Mouse (Mus musculus): ENCODE results near the gene Cdc34.
A peak's percentile ranks its signal among the peaks of the same experiment; 100 is the strongest.

The Cdc34 gene

DNA sequence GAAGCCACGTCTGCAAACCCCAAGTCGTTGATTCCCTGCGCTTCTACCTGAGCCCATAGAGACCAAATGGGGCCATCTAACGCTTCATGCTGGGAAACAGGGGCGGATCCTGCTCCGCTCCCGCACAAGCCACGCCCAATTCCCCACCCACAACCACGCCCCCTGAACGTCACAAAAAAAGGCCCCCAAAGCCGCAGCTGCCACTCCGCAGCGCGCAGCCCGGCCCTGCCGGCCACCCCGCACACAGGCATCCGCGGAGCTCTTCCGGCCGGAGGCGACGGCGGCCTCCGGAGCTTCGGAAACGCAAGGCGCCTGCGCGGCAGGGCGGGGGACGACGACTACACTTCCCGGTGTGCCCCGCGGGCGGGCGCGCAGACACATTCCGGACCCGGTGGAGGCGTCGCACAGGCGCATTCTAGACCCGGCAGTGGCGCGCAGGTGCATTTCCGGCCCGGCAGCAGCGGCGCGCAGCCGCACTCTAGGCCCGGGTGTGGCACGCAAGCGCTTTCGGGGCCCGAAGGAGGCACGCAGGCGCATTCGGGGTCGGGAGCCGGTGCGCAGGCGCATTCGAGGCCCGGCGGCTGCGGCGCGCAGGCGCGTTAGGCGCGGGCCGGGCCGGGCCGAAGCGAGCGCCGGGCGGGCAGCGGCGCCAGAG, at the start of gene Cdc34:
Gene Cdc34, plus strand, starts transcription at position 605 of the 655 bp plus-strand sequence.
- DNase-seq (ENCODE audit: low read depth in 1 of 2, low spot score in 2 of 2), result peak; percentile 97 to 98

DNA sequence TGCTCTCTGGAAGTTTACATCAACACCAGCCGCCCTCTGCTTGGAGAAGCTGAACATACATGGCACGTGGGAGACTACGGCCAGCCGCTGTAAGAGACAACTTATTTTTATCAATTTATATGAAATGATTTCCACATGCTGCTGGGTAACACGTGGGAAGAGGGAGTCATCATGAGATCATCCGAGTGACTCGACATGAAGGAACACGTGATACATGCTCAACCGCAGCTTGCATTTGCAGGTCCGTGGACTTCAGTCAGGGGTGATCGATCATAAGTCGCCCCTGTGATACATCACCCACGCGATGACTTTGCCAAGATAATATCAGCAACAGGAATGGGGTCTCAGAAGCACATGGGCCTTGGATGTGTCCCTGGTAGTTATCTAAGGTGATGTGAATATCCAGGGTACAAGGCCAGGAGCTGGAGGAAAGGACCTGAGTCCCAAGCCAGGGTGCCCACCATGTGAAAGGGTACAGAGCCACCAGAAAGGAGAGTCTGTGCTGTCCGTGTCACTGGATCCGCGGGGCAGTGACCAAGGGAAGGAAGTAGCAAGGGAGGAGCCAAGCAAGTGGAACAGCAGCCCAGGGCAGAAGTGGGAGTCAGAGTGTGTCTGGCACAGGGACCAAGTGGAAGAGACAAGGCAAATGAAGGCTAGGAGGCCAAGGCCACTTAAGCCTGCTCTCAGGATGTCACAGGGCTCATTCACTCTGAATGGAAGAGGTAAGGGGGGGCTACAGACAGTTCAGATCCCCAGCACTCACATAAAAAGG, 48.8 kb upstream of the Cdc34 start:
- no peak for DNase-seq (ENCODE audit: low read depth in 1 of 2, low spot score in 2 of 2)

DNA sequence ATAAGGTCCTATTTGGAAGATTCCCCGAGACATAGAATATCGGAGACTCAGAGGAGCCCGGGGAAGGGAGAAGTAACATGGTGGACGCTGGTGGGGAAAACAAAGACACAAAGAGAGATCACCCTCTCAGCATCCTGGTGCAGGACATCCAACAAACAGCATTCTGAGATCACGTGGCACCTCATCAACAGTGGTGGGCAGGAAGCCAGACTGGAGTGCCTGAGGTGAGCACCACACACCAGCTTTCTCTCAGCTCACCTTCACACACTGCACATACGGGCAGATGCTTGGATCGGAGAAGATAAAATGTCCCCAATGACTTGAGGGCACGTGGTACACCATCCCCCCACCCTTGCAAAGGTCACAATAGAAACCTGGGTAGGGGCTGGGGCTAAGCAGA, 45.7 kb upstream of the Cdc34 start:
- no peak for DNase-seq (ENCODE audit: low read depth in 1 of 2, low spot score in 2 of 2)

DNA sequence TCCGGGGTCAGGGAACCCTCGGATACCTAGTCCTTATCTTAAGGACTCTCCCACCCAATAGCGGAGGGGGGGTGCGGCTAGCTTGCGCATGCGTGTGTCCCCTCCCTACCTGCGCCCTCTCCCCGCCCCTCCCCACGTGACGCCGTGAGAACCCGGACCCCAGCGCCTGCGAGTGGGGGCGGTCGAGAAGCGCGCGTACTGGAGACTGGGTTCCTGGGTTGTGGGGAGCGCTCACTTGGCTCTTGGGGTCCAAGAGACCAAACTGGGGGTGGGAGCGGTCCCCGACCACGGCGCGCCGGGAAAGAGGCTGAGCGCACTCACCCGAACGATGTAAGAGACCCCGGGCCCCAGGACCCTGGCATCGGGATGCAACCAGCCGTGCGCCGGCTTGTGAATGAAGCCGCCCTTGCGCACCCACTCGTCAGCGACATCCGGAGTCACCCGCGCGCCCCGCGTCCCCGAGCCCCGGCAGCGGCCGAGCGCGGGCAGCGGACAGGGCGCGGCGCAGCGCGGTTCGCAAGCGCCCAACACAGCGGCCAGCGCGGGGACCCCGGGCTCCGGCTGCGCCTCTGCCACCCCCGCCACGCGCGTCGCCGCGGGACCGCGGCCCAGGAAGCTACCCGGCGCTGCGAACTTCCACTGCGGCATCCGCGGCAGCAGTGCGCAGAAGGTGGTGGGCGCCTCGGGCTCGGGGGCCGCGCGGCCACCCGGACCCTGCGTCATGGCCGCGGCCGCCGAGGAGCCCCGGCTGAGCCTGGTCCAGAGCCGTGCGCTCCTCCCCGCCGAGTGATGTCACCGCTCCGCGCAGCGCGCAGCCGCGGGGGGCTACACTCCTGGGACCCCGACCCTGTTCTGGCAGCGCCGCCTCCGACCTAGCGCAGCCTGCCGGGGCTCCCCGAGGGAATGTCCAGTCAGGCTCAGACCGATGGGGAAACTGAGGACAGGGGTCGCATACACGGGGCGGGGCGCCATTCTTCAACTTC, 44.6 kb upstream of the Cdc34 start, which contains the start of gene Shc2:
Gene Shc2, minus strand, starts transcription at position 791 of the 983 bp plus-strand sequence.
- DNase-seq (ENCODE audit: low read depth in 1 of 2, low spot score in 2 of 2), result no peak

DNA sequence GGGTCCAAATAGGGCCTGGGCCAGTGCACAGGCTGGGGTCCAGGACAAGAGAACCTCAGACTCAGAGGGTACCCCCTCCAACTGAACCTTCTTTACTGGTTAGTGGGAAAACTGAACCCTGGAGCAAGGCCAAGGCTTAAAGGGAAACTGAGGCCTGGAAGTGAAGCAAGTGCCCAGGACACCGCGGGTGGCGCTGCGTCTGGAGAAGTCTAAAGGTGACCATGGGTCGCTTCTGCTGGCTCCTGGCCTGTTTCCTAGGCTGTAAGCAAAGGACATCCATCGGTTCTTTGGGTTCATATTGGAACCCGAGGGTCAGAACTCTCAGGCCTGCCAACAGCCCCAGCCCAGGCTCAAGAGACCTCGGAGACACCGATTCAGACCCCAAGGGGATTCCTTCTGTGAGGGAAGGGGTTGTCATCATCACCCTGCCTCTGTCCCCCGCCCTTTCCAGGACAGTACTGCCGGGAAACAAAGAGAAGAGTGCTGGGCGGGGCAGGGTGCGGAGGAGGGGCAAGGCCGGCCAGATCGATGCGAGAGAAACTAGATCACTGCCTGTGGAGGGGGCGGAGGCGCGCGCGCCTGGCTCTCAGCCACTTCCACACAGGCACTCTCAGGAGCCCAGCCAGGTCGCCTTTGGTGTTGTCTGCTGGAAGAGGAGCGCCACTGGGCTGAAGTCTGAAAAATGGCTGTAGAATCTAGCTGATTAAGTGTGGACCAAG, 43.4 kb upstream of the Cdc34 start:
- DNase-seq (ENCODE audit: low read depth in 1 of 2, low spot score in 2 of 2), result no peak

DNA sequence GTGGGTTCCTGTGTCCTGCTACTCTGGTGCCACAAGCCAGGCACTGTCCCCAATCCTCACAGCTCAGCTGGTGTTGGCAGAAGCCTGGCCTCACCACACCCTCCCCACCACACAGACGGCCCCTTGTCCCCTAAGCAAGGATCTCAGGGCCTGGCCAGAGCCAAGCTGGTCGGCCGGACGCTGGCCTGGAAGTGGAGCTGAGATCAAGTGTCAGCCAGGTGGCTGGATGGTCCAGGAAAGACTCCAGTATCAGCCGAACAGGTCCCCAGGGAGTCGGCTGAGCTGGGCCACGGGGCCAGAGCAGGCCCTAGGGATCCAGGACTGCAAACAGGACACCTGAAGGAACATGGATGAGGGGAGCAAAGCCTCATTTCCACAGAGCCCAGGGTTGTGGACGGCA, 36.3 kb upstream of the Cdc34 start, which contains the start of gene Odf3l2:
Gene Odf3l2, minus strand, starts transcription at position 28 of the 400 bp plus-strand sequence.
- no peak for DNase-seq (ENCODE audit: low read depth in 1 of 2, low spot score in 2 of 2)

DNA sequence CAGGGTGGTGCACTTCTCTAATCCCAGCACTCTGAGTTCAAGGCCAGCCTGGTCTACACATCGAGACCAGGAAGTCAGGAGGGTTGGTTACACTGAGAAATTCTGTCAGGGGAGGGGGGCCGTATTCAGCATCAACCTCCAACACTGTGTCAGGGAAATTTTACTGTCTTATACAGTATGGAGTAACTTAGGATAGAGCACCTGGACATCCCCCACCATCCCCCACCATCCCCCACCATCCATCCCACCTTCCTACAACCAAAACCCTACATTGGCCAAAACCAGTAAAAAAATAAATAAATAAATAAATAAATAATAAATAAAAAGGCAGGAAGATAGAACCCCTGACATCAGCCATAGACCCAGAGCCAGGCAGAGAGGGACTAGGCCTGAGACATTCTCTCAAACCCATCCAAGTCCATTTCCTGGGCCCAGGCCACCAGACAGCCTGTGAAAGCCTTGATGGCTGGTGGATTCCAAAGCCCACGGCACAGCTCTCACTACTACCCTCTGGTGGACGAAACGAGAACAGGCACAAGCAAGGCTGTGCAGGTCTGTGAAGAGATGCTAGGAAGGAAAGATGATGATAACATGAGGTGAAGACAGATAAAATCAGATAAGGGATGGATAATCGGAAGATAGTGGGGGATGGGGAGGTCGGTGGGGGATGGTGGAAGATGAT, 32.8 kb upstream of the Cdc34 start:
- peak in 1 of 2 experiments; percentile 28 for DNase-seq (ENCODE audit: low read depth in 1 of 2, low spot score in 2 of 2)

DNA sequence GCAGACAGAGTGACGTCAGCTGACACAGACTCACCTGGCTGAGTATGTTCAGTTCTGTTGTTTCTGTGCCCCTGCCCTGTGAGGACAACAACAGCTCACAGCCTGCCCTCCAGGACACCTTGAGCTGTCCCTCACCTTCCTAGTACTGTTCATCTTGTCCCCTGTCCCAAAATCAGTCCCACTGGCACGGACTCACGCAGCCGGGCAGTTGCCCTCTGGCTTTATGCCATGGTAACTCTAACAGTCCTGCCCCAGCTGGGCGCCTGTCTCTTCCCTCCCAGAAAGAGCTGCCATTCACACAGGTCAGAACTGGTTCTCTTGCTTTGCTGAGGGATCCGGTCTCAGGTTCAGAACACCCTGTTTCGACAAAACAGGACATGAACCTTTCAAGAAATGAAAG, 29.2 kb upstream of the Cdc34 start:
- no peak for DNase-seq (ENCODE audit: low read depth in 1 of 2, low spot score in 2 of 2)

DNA sequence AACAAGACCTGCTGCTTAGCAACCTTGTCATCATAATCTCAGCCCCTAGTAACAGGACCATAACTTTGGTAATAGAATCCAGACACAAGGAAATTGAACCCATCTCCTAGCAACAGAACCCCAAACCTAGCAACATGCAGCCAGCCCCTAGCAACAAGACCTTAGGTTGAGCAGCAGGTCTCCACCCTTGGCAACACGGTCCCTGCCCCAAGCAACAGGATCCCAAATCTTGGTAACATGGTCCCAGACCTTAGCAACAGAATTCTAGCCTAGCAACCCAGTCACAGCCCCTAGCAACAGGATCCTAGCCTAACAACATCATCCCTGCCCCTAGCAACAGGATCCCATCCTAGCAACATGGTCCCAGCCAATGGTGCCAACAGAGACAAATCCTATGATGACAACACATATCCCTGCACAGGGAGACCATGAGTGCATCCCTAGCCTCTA, 27.0 kb upstream of the Cdc34 start:
- DNase-seq (ENCODE audit: low read depth in 1 of 2, low spot score in 2 of 2), result no peak

DNA sequence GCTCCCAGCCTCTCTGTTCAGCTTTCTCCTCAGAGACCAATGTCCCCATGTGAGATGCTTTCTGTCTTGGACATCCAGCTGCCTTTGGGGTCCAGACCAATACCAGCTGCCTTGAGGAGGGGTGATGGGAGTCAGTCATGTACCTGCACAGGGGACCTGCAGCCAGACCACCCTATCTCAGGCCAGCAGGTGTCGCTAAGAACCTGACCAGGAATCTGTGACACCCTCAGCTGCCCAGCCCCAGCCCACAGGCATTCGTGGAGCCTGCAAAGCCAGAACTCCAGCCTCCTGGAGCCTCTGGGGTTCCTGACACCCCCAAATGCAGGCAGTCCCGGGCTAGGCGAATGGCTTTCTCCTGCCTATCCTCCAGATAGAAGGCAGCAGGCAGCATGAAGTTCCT, 23.2 kb upstream of the Cdc34 start:
- DNase-seq (ENCODE audit: low read depth in 1 of 2, low spot score in 2 of 2), result no peak

DNA sequence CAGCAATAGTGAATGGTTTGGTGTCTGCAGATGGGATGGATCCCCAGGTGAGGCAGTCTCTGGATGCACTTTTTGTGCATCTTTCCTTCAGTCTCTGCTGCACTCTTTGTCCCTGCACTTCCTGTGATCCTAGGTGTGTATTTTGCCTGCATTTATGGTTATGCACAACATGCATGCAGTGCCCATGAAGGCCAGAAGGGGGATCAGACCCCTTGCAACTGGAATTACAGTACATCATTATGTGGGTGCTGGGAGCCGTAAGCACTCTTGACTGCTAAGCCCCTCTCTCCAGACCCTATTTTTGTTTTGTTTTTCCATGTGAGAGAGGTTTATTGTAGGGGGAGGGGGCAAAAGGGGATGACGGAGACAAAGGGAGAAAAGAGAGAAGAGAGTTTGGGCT, 21.7 kb upstream of the Cdc34 start:
- DNase-seq (ENCODE audit: low read depth in 1 of 2, low spot score in 2 of 2), result no peak

DNA sequence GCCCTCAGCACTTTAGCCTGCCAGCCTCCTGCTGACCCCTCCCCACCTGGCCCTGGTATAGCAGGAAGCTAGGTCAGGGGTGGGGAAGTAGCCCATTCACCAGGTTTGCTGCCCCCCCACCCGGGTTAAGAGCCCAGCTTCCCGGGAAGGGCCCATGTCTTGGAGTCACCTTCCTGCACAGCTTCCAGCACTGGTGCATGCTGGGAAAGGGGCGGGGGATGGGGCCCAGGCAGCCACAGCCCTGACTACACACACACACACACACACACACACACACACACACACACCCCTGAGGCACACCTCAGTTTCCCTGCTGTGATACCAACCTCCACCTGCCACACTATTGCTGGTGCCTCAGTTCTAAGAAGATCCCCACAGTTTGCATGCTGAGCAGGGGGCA, 20.1 kb upstream of the Cdc34 start:
- DNase-seq (ENCODE audit: low read depth in 1 of 2, low spot score in 2 of 2), result no peak

DNA sequence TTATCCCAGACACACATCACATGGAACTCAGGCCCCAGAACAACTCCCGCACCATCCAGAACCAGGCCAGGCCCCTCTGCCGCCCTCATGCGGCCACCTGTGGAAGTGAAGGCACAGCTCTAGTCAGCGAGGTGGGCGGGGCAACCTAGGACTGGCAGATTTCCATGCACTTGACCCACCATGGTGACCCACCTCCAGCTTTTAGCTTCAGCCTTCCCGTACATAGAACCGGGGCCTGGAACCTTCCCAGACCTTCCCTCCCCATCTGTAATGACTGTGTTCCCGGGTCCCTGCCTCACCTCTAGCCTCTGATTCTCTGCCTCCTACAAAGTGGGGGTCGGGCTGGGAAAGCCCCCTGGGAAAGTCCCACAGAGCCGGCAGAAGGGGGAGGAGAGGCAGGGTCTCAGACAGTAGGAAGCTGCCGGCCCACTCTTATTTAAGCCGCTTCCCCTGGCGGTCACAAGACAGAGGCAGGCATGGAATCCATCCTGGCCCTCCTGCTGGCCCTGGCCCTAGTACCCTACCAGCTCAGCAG, 17.8 kb upstream of the Cdc34 start, which contains the start of gene Madcam1:
Gene Madcam1, plus strand, starts transcription at position 429 of the 535 bp plus-strand sequence.
- peak in 1 of 2 experiments; percentile 43 for DNase-seq (ENCODE audit: low read depth in 1 of 2, low spot score in 2 of 2)

DNA sequence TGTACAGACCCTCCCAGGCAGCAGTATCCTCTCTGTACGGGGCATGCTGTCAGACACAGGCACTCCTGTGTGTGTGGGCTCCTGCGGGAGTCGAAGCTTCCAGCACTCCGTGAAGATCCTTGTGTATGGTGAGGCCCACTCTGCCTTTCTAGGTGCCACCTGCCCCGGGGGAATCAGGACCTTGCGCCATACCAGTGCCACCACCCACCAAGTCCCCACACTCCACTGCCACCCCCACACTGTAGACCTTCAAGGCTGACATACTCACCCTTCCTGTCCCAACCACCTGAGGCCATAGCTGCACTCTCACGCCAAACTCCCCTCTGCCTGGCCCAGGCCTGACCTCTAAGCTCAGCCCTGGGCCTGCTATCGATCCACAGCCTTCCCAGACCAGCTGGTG, 16.9 kb upstream of the Cdc34 start:
- no peak for DNase-seq (ENCODE audit: low read depth in 1 of 2, low spot score in 2 of 2)

DNA sequence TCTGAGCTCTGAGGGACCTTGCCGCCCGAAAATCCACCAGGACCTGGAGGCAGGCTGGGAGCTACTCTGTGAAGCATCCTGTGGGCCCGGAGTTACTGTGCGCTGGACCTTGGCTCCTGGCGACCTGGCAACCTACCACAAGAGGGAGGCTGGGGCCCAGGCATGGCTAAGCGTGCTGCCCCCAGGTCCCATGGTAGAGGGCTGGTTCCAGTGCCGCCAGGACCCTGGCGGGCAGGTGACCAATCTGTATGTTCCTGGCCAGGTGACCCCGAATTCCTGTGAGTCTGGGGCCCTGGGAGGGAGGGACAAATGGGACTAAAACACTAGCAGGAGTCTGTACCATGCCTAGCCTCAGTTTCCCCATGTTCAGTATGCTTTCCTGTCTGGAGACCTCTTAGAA, 15.5 kb upstream of the Cdc34 start:
- no peak for DNase-seq (ENCODE audit: low read depth in 1 of 2, low spot score in 2 of 2)

DNA sequence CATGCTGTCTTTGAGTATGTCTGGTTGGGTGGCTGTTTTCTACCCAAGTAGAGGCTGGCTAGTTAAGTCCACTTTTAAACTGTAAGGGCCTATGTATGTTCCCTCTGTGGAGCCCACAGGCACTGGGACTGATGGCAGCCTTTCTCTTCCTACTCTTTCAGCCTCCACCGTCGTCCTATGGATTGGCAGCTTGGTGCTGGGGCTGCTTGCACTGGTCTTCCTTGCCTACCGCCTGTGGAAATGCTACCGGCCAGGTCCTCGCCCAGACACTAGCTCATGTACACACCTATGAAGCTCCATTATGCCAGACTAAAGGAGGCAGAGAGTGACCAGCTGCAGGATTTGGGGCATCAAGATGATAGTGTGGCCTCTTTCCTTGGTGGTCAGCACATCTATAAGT, 13.9 kb upstream of the Cdc34 start:
- DNase-seq (ENCODE audit: low read depth in 1 of 2, low spot score in 2 of 2), result no peak

DNA sequence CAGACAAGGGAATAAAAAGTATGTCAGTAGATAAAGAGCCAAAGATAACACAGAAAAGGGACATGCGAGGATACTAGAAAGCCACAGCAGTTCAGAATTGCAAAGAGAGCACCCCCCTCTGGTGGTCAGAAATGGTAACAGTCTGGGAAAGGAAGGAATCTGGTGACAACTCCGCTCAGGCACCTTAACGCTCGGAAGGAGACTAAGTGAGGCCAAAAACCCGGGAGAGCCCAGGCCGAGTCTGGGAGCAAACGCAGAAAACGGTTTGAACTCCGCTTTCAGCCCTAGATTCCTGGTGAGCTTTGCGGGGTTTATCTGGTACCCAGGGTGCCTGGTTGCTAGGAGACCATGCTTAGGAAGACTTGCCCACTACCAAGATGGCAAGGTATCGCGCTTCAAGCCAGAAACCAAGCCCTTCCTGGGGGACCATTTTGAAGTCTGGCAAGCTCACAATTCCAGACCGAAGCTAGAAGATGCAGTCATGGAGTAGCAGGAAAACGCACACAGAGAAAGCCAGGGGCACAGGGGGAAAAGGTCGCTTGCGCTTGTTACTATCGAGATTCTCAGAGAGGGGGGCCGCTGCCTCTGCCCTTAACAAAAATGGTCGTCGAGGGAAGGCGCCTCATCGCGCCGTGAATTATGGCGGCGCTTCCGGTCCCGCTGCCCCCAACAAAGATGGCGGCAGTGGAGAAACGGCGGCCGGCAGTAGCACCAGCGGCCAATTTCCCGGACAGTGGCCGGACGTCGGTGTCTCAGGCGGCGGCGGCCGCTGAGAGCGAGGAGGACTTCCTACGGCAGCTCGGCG, 13.0 kb upstream of the Cdc34 start, which contains the start of gene Tpgs1:
Gene Tpgs1, plus strand, starts transcription at position 599 of the 805 bp plus-strand sequence.
- peak; percentile 72 to 86 for DNase-seq (ENCODE audit: low read depth in 1 of 2, low spot score in 2 of 2)

DNA sequence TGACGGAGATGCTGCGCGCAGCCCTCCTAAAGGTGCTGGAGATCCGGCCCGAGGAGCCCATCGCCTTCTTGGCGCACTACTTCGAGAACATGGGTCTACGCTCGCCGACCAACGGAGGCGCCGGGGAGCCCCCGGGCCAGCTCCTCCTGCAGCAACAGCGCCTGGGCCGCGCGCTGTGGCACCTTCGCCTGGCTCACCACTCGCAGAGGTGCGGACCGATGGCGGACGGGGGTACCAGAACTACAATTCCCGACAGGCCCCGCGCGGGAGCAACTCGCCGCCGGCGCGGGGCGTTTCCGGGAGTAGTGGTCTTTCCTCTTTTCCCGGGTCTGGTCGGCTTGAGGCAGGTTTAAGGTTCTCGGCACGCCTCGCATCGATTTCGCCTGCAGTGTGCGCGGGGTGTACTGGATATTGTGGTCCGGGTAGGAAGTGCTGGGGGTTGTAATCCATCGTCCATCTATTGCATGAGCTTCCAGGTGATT, 12.4 kb upstream of the Cdc34 start:
- no peak for DNase-seq (ENCODE audit: low read depth in 1 of 2, low spot score in 2 of 2)

Measured in monocyte, adult 2 months (primary cell).